Mouse (Mus musculus) bone marrow macrophage, adult 2 months (primary cell): Measurements from ENCODE around the gene Kif24.

ENCODE experiments used
- CTCF ChIP-seq: IDR thresholded peaks from 2 replicates; pipeline ENCODE4 v1.5.1; 2012; ENCODE audit warnings: low read depth, mild to moderate bottlenecking, low read length, moderate library complexity
- POLR2A ChIP-seq: IDR thresholded peaks from 2 replicates; pipeline ENCODE4 v1.6.1; 2012; ENCODE audit warnings: mild to moderate bottlenecking, low read depth, low read length, borderline replicate concordance

- TF ChIP-seq POLR2A = no peak
- no peak for TF ChIP-seq CTCF
Measured at GRCm38 (mm10) chr4:41470051-41470683, 5.5 kb upstream of the Kif24 start.
